Mouse (Mus musculus): Measurements from ENCODE around the gene Rhbg. TPM values are rescaled to one million over a fixed set of nuclear protein-coding genes. Genes with fewer than 3 reads are reported as not detected.

The Rhbg gene
- polyA plus RNA-seq, 1 experiment from 2014 or later, result 0.18 TPM

GRCm38 (mm10) chr3:88234041-88234440 is 20.5 kb downstream of the Rhbg start:
- Histone ChIP-seq H3K9me3 (replicated peaks; ENCODE audit: control insufficient read depth, low read length, poor library complexity, severe bottlenecking) (no peaks in the 10 kb centered on the region), H3K9ac (ENCODE audit: low read depth, low read length) (no peak overlapping the region), H3K27me3 (ENCODE audit: control insufficient read depth, insufficient read depth, low read depth, low read length) (peaks cover 9% of the 10 kb centered on the region), H3K4me3 (ENCODE audit: low read depth, low read length) (no peak overlapping the region), H3K27ac (ENCODE audit: low read length) (peak overlapping the region; percentile 63; the same call in 1 of the 2 replicates), H3K4me2 (ENCODE audit: low read length) (no peak overlapping the region), H3K36me3 (ENCODE audit: control insufficient read depth, insufficient read depth, low read length) (no peaks in the 10 kb centered on the region; the same call in 1 of the 2 replicates), H3K4me1 (ENCODE audit: control insufficient read depth, insufficient read depth, low read length) (peaks cover 26% of the 10 kb centered on the region)
- no peak for ATAC-seq
- WGBS, result 45% methylated on average over 8 of the region's 8 CpGs

DNA sequence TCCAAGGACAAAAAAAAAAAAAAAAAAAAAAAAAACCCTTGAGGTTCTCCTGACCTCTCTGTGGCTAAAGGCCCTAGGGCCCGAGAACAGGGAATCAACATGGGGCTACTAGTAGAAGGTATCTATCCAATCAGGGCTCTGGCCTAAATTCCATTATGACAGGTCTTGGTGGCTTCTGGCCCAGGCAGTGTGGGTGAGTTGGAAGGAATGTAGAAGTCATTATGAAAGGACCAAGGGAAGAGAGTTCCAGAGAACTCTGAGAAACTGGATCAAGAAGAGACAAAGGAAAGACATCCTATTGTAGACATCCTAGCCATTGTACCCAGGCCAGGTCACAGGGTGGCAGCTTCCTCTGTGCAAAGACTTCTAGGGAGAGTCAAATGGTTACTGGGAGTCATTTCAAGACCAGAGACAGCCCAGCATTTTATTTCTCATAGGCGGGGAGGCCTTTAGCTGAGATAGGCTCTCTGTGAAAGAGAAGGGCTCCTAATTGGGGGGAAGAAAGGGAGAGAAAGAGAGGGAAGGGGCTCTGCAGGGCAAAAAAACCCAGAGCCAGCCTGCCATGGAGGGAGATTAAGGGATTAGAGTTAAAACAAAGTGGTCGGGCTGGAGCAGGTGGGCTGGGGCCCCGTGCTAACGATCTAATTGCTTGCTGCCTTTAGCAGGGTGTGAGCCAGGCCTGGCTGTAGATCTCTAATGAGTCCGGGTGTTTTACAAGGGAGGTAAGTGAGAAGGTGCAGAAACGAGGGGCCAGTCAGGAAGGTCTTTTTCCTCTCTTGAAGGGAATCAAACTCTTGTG is 21.5 kb downstream of the Rhbg start:
- Histone ChIP-seq H3K4me2 (ENCODE audit: low read length) (no peak overlapping the region), H3K27ac (ENCODE audit: low read length) (peak overlapping the region; percentile 63), H3K36me3 (ENCODE audit: control insufficient read depth, insufficient read depth, low read length) (no peaks in the 10 kb centered on the region; the same call in 1 of the 2 replicates), H3K27me3 (ENCODE audit: control insufficient read depth, insufficient read depth, low read depth, low read length) (peaks cover 9% of the 10 kb centered on the region), H3K4me1 (ENCODE audit: control insufficient read depth, insufficient read depth, low read length) (peaks cover 32% of the 10 kb centered on the region), H3K9ac (ENCODE audit: low read depth, low read length) (0 out of 2 replicates have a peak overlapping the region, but pooled peaks have one; percentile 26), H3K9me3 (replicated peaks; ENCODE audit: control insufficient read depth, low read length, poor library complexity, severe bottlenecking) (no peaks in the 10 kb centered on the region), H3K4me3 (ENCODE audit: low read depth, low read length) (no peak overlapping the region)
- 15% methylated on average over 7 of the region's 7 CpGs for WGBS
- ATAC-seq, result no peak

- Histone ChIP-seq H3K27ac (ENCODE audit: low read length) (peak overlapping the region; percentile 63), H3K4me2 (ENCODE audit: low read length) (no peak overlapping the region), H3K36me3 (ENCODE audit: control insufficient read depth, insufficient read depth, low read length) (no peaks in the 10 kb centered on the region; the same call in 1 of the 2 replicates), H3K9me3 (replicated peaks; ENCODE audit: control insufficient read depth, low read length, poor library complexity, severe bottlenecking) (no peaks in the 10 kb centered on the region), H3K9ac (ENCODE audit: low read depth, low read length) (no peak overlapping the region), H3K4me1 (ENCODE audit: control insufficient read depth, insufficient read depth, low read length) (peaks cover 30% of the 10 kb centered on the region), H3K27me3 (ENCODE audit: control insufficient read depth, insufficient read depth, low read depth, low read length) (peaks cover 7% of the 10 kb centered on the region), H3K4me3 (ENCODE audit: low read depth, low read length) (no peak overlapping the region)
- peak; percentile 75 for ATAC-seq
- 32% methylated on average over 7 of the region's 7 CpGs for WGBS
These were observed 22.2 kb downstream of the Rhbg start for GRCm38 (mm10) chr3:88232301-88232702.

DNA sequence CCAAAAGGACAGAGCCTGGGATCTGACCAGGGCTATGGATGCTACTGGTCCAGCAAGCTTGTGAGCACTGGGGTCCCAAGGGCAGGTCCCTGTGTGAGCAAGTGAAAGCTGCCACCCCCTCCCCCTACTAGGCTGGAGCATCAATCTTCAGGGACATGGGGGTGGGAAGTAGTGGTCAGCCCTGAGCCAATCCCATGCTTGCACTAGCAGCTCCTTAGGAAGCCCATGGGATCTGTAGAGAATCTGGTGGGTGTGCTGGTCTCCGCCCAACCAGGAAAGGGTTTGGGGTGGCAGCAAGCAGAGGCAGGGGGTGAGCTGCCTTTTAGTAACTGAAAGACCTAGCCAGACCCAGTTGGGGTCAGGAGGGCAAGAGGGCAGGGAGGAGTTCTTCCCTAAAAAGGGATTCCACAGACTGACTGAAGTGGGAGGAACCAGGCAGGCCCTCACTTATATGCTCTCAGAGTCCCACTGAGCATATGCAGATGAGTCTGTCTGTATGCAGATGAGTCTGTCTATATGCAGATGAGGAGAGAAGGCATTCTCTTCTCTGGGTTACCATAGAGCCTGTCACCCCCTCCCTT is 23.4 kb downstream of the Rhbg start:
- 21% methylated on average over 1 of the region's 1 CpGs for WGBS
- peaks cover 7% of the 10 kb centered on the region for H3K27me3 ChIP-seq (ENCODE audit: control insufficient read depth, insufficient read depth, low read depth, low read length)
- peaks cover 29% of the 10 kb centered on the region for H3K4me1 ChIP-seq (ENCODE audit: control insufficient read depth, insufficient read depth, low read length)
- peak; percentile 73 for ATAC-seq
- H3K27ac ChIP-seq (ENCODE audit: low read length), result peak overlapping the region; percentile 83
- H3K9ac ChIP-seq (ENCODE audit: low read depth, low read length), result peak overlapping the region; percentile 34; the same call in 1 of the 2 replicates
- no peak overlapping the region for H3K4me2 ChIP-seq (ENCODE audit: low read length)
- peaks cover 2% of the 10 kb centered on the region for H3K36me3 ChIP-seq (ENCODE audit: control insufficient read depth, insufficient read depth, low read length)
- H3K4me3 ChIP-seq (ENCODE audit: low read depth, low read length), result no peak overlapping the region
- no peaks in the 10 kb centered on the region for H3K9me3 ChIP-seq (replicated peaks; ENCODE audit: control insufficient read depth, low read length, poor library complexity, severe bottlenecking)

DNA sequence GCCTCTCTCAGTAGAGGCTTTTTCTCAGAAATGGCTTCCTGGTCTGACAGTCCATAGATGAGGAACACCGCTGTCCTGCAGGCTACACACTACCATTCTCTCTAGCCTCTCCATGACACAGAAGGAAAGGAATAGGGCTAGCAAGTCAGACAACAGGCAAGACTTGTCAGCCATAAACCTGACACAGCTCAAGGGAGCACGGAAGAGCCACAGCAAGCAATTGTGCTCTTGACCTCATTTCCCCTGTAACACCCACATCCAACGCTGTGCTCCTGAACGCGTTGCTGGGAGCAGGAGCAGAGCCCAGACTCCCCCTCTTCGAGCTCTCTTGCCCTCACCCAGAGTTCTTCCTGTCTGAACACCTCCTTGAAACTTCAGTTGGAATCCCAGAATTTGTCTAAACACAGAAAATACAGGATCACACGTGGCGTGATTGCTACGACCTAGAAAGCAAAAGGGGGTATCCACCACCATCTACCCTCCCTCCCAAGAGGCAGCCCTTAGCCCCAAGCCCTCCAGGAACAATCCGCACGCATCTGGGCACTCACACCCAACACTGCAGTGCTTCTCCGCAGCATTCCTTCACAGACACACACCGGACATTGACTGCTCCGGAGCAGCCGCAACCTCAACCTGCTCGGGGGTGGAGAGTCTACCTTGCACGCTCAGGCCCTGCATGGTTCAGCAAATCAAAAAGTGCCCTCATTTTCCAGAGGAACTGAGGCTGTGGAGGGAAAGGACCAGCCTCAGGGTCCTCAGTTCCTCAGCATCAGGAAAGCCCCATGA is 24.1 kb downstream of the Rhbg start:
- Histone ChIP-seq H3K4me1 (ENCODE audit: control insufficient read depth, insufficient read depth, low read length) (peaks cover 30% of the 10 kb centered on the region), H3K36me3 (ENCODE audit: control insufficient read depth, insufficient read depth, low read length) (peaks cover 8% of the 10 kb centered on the region), H3K9ac (ENCODE audit: low read depth, low read length) (peak overlapping the region; percentile 34; the same call in 1 of the 2 replicates), H3K4me3 (ENCODE audit: low read depth, low read length) (no peak overlapping the region), H3K9me3 (replicated peaks; ENCODE audit: control insufficient read depth, low read length, poor library complexity, severe bottlenecking) (no peaks in the 10 kb centered on the region), H3K27ac (ENCODE audit: low read length) (peak overlapping the region; percentile 83), H3K27me3 (ENCODE audit: control insufficient read depth, insufficient read depth, low read depth, low read length) (peaks cover 7% of the 10 kb centered on the region), H3K4me2 (ENCODE audit: low read length) (no peak overlapping the region)
- ATAC-seq, result 0 out of 2 replicates have a peak, but pooled peaks have one; percentile 0
- 33% methylated on average over 17 of the region's 17 CpGs for WGBS

DNA sequence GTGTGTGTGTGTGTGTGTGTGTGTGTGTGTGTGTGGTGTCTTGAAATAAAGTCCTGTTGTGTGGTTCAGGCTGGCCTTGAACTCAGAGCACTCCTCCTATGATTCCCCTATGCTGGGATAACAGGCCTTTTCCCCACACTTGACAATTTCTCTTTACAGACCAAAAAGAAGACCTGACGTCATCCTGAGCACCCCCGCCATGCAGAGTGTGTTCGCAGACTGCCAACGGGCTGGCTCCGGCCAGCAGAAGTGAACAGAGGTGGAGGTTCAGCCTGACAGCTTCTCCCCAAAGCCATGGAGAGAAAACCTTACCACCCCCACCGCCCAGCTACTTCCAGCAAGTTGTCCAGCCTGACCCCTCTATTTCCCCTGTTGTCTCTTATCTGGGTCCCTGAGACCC is 25.0 kb downstream of the Rhbg start:
- Histone ChIP-seq H3K9ac (ENCODE audit: low read depth, low read length) (no peak overlapping the region), H3K9me3 (replicated peaks; ENCODE audit: control insufficient read depth, low read length, poor library complexity, severe bottlenecking) (no peaks in the 10 kb centered on the region), H3K27ac (ENCODE audit: low read length) (peak overlapping the region; percentile 83), H3K4me2 (ENCODE audit: low read length) (no peak overlapping the region), H3K4me3 (ENCODE audit: low read depth, low read length) (no peak overlapping the region), H3K36me3 (ENCODE audit: control insufficient read depth, insufficient read depth, low read length) (peaks cover 10% of the 10 kb centered on the region), H3K4me1 (ENCODE audit: control insufficient read depth, insufficient read depth, low read length) (peaks cover 31% of the 10 kb centered on the region), H3K27me3 (ENCODE audit: control insufficient read depth, insufficient read depth, low read depth, low read length) (peaks cover 7% of the 10 kb centered on the region)
- no peak for ATAC-seq
- 73% methylated on average over 6 of the region's 6 CpGs for WGBS

DNA sequence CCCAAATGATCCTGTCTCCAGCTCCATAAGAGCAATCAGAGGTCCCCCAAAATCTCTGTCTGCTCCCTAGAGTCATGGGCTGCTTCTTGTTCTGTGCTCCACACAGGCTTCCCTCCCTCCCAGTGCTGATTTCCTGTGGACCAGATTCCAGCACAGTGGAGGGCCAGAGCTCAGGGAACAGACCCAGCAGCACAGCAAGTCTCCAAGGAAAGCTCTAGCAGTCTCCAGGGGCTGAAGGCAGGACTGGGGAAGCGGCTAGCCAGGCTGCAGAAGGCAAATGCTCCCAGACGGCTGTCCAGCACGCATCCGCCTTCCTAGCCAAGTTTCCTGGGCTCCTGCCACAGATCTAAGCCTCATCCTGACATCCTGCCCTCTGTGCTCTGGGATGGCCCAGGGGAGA is 25.6 kb downstream of the Rhbg start:
- Histone ChIP-seq H3K4me2 (ENCODE audit: low read length) (no peak overlapping the region), H3K36me3 (ENCODE audit: control insufficient read depth, insufficient read depth, low read length) (peaks cover 12% of the 10 kb centered on the region), H3K4me3 (ENCODE audit: low read depth, low read length) (no peak overlapping the region), H3K9ac (ENCODE audit: low read depth, low read length) (no peak overlapping the region), H3K27ac (ENCODE audit: low read length) (peak overlapping the region; percentile 76), H3K9me3 (replicated peaks; ENCODE audit: control insufficient read depth, low read length, poor library complexity, severe bottlenecking) (no peaks in the 10 kb centered on the region), H3K27me3 (ENCODE audit: control insufficient read depth, insufficient read depth, low read depth, low read length) (peaks cover 5% of the 10 kb centered on the region), H3K4me1 (ENCODE audit: control insufficient read depth, insufficient read depth, low read length) (peaks cover 31% of the 10 kb centered on the region)
- 49% methylated on average over 4 of the region's 4 CpGs for WGBS
- no peak for ATAC-seq

GRCm38 (mm10) chr3:88227976-88228375 is 26.5 kb downstream of the Rhbg start:
- H3K4me2 ChIP-seq (ENCODE audit: low read length), result no peak overlapping the region
- H3K9ac ChIP-seq (ENCODE audit: low read depth, low read length), result 0 out of 2 replicates have a peak overlapping the region, but pooled peaks have one; percentile 10
- H3K4me3 ChIP-seq (ENCODE audit: low read depth, low read length), result no peak overlapping the region
- no peak for ATAC-seq
- H3K27ac ChIP-seq (ENCODE audit: low read length), result peak overlapping the region; percentile 76
- H3K4me1 ChIP-seq (ENCODE audit: control insufficient read depth, insufficient read depth, low read length), result peaks cover 26% of the 10 kb centered on the region
- H3K27me3 ChIP-seq (ENCODE audit: control insufficient read depth, insufficient read depth, low read depth, low read length), result peaks cover 5% of the 10 kb centered on the region
- 22% methylated on average over 6 of the region's 6 CpGs for WGBS
- H3K9me3 ChIP-seq (replicated peaks; ENCODE audit: control insufficient read depth, low read length, poor library complexity, severe bottlenecking), result no peaks in the 10 kb centered on the region
- peaks cover 12% of the 10 kb centered on the region for H3K36me3 ChIP-seq (ENCODE audit: control insufficient read depth, insufficient read depth, low read length)

All from midbrain, embryonic 16.5 days (tissue).